Mouse (Mus musculus) embryonic facial prominence, embryonic 14.5 days (tissue): ENCODE data around the gene Tgfbr3. TPM values are rescaled to one million over a fixed set of nuclear protein-coding genes. Genes with fewer than 3 reads are reported as not detected.

Experiments
- ATAC-seq: fragments of 200-750 bp; cut with Nextera tagmentation; 2 replicates; pipeline ENCODE4 v1.8.0; 2017; ENCODE audit warnings: low read depth, moderate number of reproducible peaks, moderate TSS enrichment
- DNase-seq: peaks from one replicate; pipeline ENCODE4 v3.0.0-alpha.2; 2015; ENCODE audit warnings: low spot score
- H3K27ac ChIP-seq: fragments of 300-500 bp; sonication (generic); replicated peaks from 2 replicates; pipeline ENCODE4 v1.5.1; 2014; ENCODE audit warnings: low read depth, mild to moderate bottlenecking, low read length, moderate library complexity
- H3K27me3 ChIP-seq: fragments of 300-500 bp; sonication (generic); replicated peaks from 2 replicates; pipeline ENCODE4 v1.6.1; 2014; ENCODE audit warnings: low read length; ENCODE audit not compliant: control insufficient read depth, insufficient read depth
- H3K36me3 ChIP-seq: fragments of 300-500 bp; sonication (generic); 2 replicates; pipeline ENCODE4 v1.6.1; 2014; ENCODE audit warnings: low read length, mixed read lengths; ENCODE audit not compliant: control insufficient read depth, insufficient read depth
- H3K4me1 ChIP-seq: fragments of 300-500 bp; sonication (generic); 2 replicates; pipeline ENCODE4 v1.6.1; 2014; ENCODE audit warnings: antibody characterized with exemption, low read length; ENCODE audit not compliant: control insufficient read depth, insufficient read depth
- H3K4me2 ChIP-seq: fragments of 300-500 bp; sonication (generic); 2 replicates; pipeline ENCODE4 v1.6.1; 2014; ENCODE audit warnings: low read depth, mild to moderate bottlenecking, low read length, moderate library complexity, mixed read lengths
- H3K4me3 ChIP-seq: fragments of 300-500 bp; sonication (generic); 2 replicates; pipeline ENCODE4 v1.5.1; 2014; ENCODE audit warnings: low read depth, mild to moderate bottlenecking, low read length
- H3K9ac ChIP-seq: fragments of 300-500 bp; sonication (generic); 2 replicates; pipeline ENCODE4 v1.6.1; 2014; ENCODE audit warnings: low read depth, mild to moderate bottlenecking, low read length, moderate library complexity, mixed read lengths
- H3K9me3 ChIP-seq: fragments of 300-500 bp; sonication (generic); 2 replicates; pipeline ENCODE4 v1.6.1; 2016; ENCODE audit warnings: low read length; ENCODE audit not compliant: control insufficient read depth
- WGBS: fragments of 180-500 bp; shearing (Covaris S2); extraction: QIAGEN DNeasy Blood & Tissue Kit; methylation state at CpG from one replicate; pipeline ENCODE4 v1.1.7; 2014; 5-methylcytosine and 5-hydroxymethylcytosine counted together
- polyA plus RNA-seq: library from polyadenylated mRNA; unstranded; fragments of >200 nt; fragmentation: Nextera tagmentation; extraction: Ambion mirVana; gene quantifications from 2 replicates; pipeline ENCODE4 v1.2.1, GENCODE M21; 2014

Tgfbr3 gene
- polyA plus RNA-seq, 1 experiment from 2014 or later = 36.5 TPM

DNA sequence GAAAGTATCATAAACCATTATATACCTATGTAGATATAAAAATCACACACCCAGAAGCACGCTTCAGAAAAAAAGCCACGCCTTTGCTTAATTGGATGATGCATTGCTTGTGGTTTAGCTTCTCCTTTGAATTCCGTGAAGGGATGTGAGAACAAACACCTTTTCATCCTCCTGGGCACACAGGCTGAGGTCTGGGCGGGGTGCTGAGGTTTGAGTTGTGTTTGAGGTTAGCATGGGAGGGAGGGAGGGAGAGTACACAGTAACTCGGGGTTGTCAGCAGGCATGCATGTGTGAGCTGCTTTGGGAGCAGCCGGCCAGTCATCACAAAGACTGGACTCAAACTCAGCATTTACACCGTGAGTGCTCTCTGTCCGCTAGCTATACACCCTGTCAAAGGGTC lies 209.5 kb downstream of the Tgfbr3 start:
- no peaks in the 10 kb centered on the region for H3K27me3 ChIP-seq
- no peak overlapping the region for H3K27ac ChIP-seq
- no peaks in the 10 kb centered on the region for H3K36me3 ChIP-seq
- H3K4me3 ChIP-seq = no peak overlapping the region
- no peaks in the 10 kb centered on the region for H3K9me3 ChIP-seq
- DNase-seq (no peak), ATAC-seq (no peak)
- H3K4me2 ChIP-seq = no peak overlapping the region
- H3K9ac ChIP-seq = no peak overlapping the region
- H3K4me1 ChIP-seq = peaks cover 28% of the 10 kb centered on the region
- WGBS = 41% methylated on average over 8 of the region's 8 CpGs

DNA sequence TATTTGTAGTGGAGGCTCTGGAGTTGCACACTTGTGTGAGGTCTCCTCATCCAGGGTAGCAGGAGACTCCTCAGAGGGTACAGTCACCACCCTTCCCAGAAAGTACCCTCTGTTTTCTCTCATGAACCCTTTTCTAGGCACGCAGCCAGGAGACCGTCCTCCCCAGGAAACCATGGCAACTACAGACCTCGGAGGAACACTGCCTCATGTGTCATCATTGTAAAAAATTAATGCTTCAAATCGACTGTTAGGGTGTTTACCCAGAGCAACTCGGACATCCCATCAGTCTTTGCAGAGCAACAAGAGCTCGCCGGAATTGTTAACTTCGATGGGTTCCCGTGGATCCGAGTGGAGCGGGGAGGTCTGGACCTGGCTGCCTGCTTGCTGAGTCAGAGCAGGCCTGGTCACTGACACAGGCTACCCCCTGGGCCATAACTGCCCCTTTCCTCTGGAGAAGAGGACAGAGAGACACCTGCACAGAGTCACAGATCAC lies 210.2 kb downstream of the Tgfbr3 start:
- DNase-seq (peak; percentile 78), ATAC-seq (peak; percentile 33; the same call in 1 of the 2 replicates)
- Histone ChIP-seq H3K4me3 (no peak overlapping the region), H3K9me3 (no peaks in the 10 kb centered on the region), H3K4me1 (peaks cover 33% of the 10 kb centered on the region), H3K9ac (no peak overlapping the region), H3K36me3 (no peaks in the 10 kb centered on the region), H3K27ac (no peak overlapping the region; the same call in 1 of the 2 replicates), H3K27me3 (no peaks in the 10 kb centered on the region), H3K4me2 (no peak overlapping the region)
- WGBS = 45% methylated on average over 11 of the region's 11 CpGs

DNA sequence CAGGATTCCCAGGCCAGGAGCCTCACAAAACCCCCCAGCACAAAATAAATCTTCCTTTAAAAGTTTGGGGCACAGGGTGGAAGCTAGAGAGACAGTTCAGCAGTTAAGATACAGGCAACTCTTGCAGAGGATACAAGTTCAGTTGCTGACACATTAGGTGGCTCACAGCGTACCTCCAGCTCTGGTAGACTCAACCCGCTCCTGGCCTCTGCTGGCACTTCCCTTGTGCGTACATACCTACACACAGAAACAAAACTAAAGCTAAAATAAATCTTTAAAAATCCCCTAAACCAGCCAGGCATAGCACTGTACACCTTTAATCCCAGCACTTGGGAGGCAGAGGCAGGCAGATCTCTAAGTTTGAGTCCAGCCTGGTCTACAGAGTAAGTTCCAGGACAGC lies 211.1 kb downstream of the Tgfbr3 start:
- Histone ChIP-seq H3K4me3 (no peak overlapping the region), H3K36me3 (no peaks in the 10 kb centered on the region), H3K27me3 (no peaks in the 10 kb centered on the region), H3K9ac (no peak overlapping the region), H3K27ac (no peak overlapping the region), H3K9me3 (no peaks in the 10 kb centered on the region), H3K4me2 (no peak overlapping the region), H3K4me1 (peaks cover 36% of the 10 kb centered on the region)
- 98% methylated on average over 3 of the region's 3 CpGs for WGBS
- DNase-seq (no peak), ATAC-seq (no peak)

DNA sequence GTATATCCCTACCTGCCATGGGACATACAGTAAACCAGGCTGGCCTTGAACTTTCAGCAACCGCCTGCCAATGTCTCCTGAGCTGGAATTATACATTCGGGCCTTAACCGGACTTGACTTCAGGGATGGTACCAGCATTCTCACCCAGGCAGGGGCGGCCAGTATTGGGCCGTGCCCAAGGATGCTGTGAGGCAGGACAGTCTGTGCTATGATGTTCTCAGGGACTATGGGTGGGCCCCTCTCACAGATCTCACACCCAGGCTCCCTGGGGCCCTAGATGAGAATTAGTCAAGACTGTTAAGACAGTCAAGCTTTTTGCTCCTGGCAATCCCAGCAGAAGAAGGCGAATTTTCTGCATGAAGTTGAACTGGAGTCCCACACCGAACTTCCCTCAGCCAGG lies 211.5 kb downstream of the Tgfbr3 start:
- Histone ChIP-seq H3K4me1 (peaks cover 36% of the 10 kb centered on the region), H3K4me2 (no peak overlapping the region), H3K4me3 (no peak overlapping the region), H3K27ac (no peak overlapping the region), H3K27me3 (no peaks in the 10 kb centered on the region), H3K36me3 (no peaks in the 10 kb centered on the region), H3K9ac (no peak overlapping the region), H3K9me3 (no peaks in the 10 kb centered on the region)
- 87% methylated on average over 7 of the region's 7 CpGs for WGBS
- ATAC-seq = no peak
- no peak for DNase-seq

DNA sequence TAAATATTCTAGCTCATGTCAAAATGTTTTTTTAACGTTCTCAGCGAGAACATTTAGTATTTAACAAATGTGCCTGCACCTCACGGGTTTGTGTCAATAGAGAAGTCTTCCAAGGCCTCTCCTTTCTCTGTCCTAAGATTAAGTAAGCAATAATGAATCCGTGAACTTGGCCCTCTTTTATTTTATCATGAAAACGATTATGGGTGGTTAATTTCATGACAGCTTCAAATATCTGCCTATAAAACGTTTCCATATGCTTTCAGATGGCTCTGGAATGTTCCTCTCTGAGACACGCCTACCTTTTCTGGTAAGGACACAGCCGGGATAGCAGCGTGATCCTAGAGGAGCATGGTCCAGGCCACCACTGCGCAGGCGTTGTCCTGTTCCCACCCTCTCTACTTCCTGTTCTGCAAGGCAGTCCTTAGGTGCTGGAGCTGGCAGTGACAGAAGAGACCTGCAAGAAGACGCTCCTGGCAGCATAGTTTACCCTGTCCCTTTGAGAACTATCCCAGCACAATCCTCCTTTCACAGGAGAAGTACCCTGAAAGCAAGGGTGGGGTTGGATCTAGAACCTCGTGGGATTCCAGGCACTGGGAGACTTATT lies 214.3 kb downstream of the Tgfbr3 start:
- no peak for DNase-seq
- no peaks in the 10 kb centered on the region for H3K27me3 ChIP-seq
- no peak overlapping the region for H3K4me2 ChIP-seq
- H3K27ac ChIP-seq = no peak overlapping the region
- 55% methylated on average over 13 of the region's 13 CpGs for WGBS
- no peak for ATAC-seq
- no peak overlapping the region for H3K9ac ChIP-seq
- no peak overlapping the region for H3K4me3 ChIP-seq
- H3K4me1 ChIP-seq = peaks cover 27% of the 10 kb centered on the region
- H3K9me3 ChIP-seq = no peaks in the 10 kb centered on the region
- no peaks in the 10 kb centered on the region for H3K36me3 ChIP-seq

DNA sequence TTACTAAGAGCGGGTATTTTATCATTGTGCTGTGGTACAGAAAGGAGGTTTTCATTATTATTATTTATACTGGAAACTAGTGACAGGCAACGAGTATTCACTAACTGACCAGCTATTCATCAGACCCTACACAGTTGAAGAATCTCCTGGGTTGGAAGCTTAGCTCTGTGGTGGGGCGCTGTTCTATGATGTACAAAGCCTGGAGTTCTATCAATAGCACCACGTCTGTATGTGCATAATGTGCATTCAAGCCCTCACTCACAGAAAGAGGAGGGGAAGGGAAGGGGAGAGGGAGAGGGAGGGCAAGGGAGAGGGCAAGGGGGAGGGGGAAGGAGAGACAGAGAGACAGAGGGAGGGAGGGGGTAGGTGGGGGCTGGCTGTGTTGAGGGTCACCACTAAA lies 215.1 kb downstream of the Tgfbr3 start:
- DNase-seq = no peak
- 57% methylated on average over 4 of the region's 4 CpGs for whole genome bisulfite sequencing
- no peaks in the 10 kb centered on the region for H3K36me3 ChIP-seq
- H3K4me3 ChIP-seq = no peak overlapping the region
- H3K9ac ChIP-seq = no peak overlapping the region
- H3K4me1 ChIP-seq = peaks cover 20% of the 10 kb centered on the region
- no peaks in the 10 kb centered on the region for H3K27me3 ChIP-seq
- H3K4me2 ChIP-seq = no peak overlapping the region
- no peak overlapping the region for H3K27ac ChIP-seq
- no peaks in the 10 kb centered on the region for H3K9me3 ChIP-seq
- ATAC-seq = no peak

DNA sequence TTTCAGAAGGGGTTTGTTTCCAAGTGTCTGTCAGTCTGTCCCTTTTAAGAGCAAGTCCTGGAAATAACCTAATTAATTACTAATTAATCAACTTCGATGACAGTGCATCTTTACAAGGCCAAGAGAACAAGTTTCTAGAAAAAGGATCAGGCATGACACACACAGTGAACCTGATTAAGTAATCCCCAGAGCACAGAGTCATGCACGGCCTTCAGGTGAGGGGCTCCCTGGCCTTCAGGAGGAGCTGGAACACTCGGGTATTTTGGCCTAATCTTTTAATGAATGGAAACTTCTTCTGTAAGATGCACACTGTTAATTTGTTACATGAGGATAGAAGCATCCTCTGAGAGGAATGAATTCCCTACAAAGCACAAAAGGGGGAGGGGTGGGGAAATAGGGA lies 215.9 kb downstream of the Tgfbr3 start:
- H3K4me1 ChIP-seq = peaks cover 12% of the 10 kb centered on the region; the same call in 1 of the 2 replicates
- H3K36me3 ChIP-seq = no peaks in the 10 kb centered on the region
- H3K4me3 ChIP-seq = no peak overlapping the region
- 38% methylated on average over 3 of the region's 3 CpGs for WGBS
- H3K4me2 ChIP-seq = no peak overlapping the region
- no peak overlapping the region for H3K9ac ChIP-seq
- ATAC-seq (no peak), DNase-seq (no peak)
- H3K27ac ChIP-seq = no peak overlapping the region
- no peaks in the 10 kb centered on the region for H3K9me3 ChIP-seq
- H3K27me3 ChIP-seq = no peaks in the 10 kb centered on the region

DNA sequence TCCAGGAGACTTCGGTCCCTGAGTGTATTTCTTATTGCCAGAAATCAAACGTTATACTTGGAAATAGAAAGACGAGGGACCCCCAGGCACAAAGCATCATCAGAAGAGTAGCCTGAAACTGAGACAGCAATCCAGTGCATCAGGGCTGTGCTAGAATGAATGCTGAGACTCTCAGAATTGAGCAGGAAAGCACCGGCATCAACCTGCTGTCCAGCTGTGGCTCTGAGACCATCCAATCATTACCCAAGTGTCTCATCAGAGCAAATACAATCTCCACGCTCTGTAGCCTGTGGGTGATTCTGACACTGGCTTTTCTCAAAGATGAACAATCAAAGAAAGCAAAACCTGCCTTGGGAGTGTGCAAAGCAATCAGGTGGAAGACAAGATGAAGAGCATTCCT lies 221.3 kb downstream of the Tgfbr3 start:
- 68% methylated on average over 5 of the region's 5 CpGs for WGBS
- H3K9me3 ChIP-seq = no peaks in the 10 kb centered on the region
- no peak overlapping the region for H3K9ac ChIP-seq
- H3K36me3 ChIP-seq = no peaks in the 10 kb centered on the region
- DNase-seq = no peak
- H3K27me3 ChIP-seq = no peaks in the 10 kb centered on the region
- no peak overlapping the region for H3K4me3 ChIP-seq
- H3K4me1 ChIP-seq = no peaks in the 10 kb centered on the region
- ATAC-seq = peak; percentile 30; the same call in 1 of the 2 replicates
- H3K27ac ChIP-seq = no peak overlapping the region
- H3K4me2 ChIP-seq = no peak overlapping the region

DNA sequence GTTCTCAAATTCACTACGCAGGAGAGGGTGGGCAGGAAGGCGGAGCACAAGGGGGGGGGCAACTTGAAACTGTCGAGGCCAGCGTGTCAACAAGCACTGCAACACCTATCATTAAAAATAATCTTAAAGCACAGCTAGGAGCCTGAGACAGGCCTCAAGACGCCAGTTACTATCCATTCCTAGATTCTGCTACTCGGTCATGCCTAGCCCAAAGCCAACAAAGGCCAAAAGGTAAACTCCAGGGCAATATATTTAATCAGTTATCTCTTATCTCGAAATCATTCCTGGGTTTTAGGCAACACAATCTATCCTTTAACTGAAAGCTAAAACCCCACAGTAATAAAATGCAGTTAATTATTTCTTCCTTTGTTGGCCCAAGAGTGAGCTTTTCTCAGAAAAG lies 221.9 kb downstream of the Tgfbr3 start:
- Histone ChIP-seq H3K36me3 (no peaks in the 10 kb centered on the region), H3K4me2 (no peak overlapping the region), H3K4me1 (no peaks in the 10 kb centered on the region), H3K9ac (no peak overlapping the region), H3K27ac (no peak overlapping the region), H3K4me3 (no peak overlapping the region), H3K27me3 (no peaks in the 10 kb centered on the region), H3K9me3 (no peaks in the 10 kb centered on the region)
- ATAC-seq (no peak), DNase-seq (no peak)
- WGBS = 68% methylated on average over 7 of the region's 7 CpGs
